Mouse (Mus musculus): ENCODE measurements around the gene Barhl1.

DNA sequence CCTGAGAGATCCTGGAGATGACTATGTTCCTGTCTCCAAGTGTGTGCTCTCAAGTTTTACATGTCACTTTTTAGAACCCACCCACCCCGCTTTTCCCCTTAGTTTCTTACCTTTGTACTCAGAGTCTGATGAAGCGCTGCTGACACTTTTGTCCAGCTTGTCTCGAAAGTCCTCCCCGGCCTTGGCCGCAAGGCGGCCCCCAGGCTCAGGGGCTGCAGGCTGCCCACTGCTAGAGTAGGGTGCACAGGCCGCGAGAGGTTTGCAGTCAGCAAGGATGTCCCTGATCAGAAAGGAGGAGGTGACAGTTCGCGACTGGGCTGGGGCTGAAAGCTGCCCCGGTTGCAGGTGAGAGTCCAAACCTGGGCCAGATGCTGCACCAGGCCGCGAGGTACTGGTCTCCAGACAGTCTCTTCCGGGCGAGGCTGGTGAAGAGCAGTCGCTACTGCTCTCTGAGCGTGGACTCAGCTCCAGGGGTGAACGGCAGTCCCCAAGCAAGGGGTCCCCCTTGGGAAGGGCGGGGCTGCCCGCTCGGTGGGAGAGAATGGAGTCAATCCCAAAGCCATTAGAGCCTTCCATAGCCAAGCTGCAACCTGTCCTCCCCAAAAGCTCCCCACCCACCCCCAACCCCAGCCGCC, 1.2 kb downstream of the Barhl1 start:
- TF ChIP-seq CTCF (conservative IDR thresholded peaks at IDR 0.05; ENCODE audit: insufficient read depth, insufficient read length, low read depth, low read length) (no peak), POLR2A (IDR thresholded peaks at IDR 0.05; ENCODE audit: low read depth, low read length) (no peak)
